Mouse (Mus musculus) urinary bladder, postnatal 25 days (tissue): Measurements from ENCODE around the gene Hpse.

Source experiments
- DNase-seq: peaks from one replicate; pipeline ENCODE4 v3.0.0; 2022; ENCODE audit warnings: low spot score

Gene Hpse

DNA sequence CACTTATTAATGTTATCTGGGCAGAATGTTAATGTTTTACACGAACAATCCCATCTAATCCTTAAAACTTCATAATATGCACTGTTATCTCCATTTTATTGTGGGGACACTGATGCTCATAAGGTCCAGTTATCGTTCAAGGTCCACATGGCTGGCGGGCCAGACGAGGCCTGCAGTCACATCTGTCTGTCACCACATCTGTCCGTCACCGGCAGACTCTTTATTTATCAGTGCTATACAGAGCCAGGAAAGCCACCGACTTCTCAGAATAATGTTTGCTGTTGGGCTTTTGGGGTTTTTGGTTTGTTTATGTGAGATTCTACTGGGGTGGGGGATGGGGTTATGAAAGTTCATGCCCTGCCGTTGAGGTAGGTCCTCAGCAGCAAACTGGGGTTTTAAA lies 81.0 kb downstream of the Hpse start:
- DNase-seq: no peak

GRCm38 (mm10) chr5:100636794-100637544 lies 82.5 kb downstream of the Hpse start:
- no peak for DNase-seq

GRCm38 (mm10) chr5:100635908-100636307 lies 83.6 kb downstream of the Hpse start:
- no peak for DNase-seq

GRCm38 (mm10) chr5:100634885-100635478 lies 84.5 kb downstream of the Hpse start:
- DNase-seq: no peak

GRCm38 (mm10) chr5:100632540-100633129 lies 86.9 kb downstream of the Hpse start:
- no peak for DNase-seq
